Mouse (Mus musculus) WW6 (cell line): Measurements from ENCODE around the gene Pth.

ENCODE experiments used
- DNase-seq: peaks from one replicate; pipeline ENCODE4 v3.0.0-alpha.2; 2013; ENCODE audit warnings: low read depth, low spot score

Gene Pth

GRCm38 (mm10) chr7:113388470-113388869 lies at the start of gene Pth:
Gene Pth (minus strand): TSS chr7:113388570.
- DNase-seq: no peak

- DNase-seq: no peak
These were observed 47.9 kb upstream of the Pth start for GRCm38 (mm10) chr7:113436312-113436711.

- DNase-seq: no peak
These were observed 45.9 kb upstream of the Pth start for GRCm38 (mm10) chr7:113434286-113434685.

GRCm38 (mm10) chr7:113433451-113433850 lies 45.1 kb upstream of the Pth start:
- no peak for DNase-seq

- DNase-seq: no peak
These were observed 44.5 kb upstream of the Pth start for GRCm38 (mm10) chr7:113432891-113433290.

GRCm38 (mm10) chr7:113420771-113421170 lies 32.4 kb upstream of the Pth start:
- no peak for DNase-seq

GRCm38 (mm10) chr7:113419070-113419782 lies 30.9 kb upstream of the Pth start:
- DNase-seq: no peak

GRCm38 (mm10) chr7:113416536-113416935 lies 28.2 kb upstream of the Pth start:
- no peak for DNase-seq

- no peak for DNase-seq
These were observed 26.9 kb upstream of the Pth start for GRCm38 (mm10) chr7:113415256-113415655.

- no peak for DNase-seq
These were observed 20.3 kb upstream of the Pth start for GRCm38 (mm10) chr7:113408712-113409111.

- no peak for DNase-seq
These were observed 9.7 kb upstream of the Pth start for GRCm38 (mm10) chr7:113398083-113398482.

- DNase-seq: no peak
These were observed 8.3 kb upstream of the Pth start for GRCm38 (mm10) chr7:113396661-113397060.

GRCm38 (mm10) chr7:113391619-113392018 lies 3.2 kb upstream of the Pth start:
- no peak for DNase-seq

- peak; percentile 75 for DNase-seq
These were observed 10.3 kb downstream of the Pth start for GRCm38 (mm10) chr7:113377875-113378658.

GRCm38 (mm10) chr7:113372682-113373081 lies 15.7 kb downstream of the Pth start:
- DNase-seq: no peak

- DNase-seq: peak; percentile 26
These were observed 18.6 kb downstream of the Pth start for GRCm38 (mm10) chr7:113369620-113370340.

GRCm38 (mm10) chr7:113368746-113369619 lies 19.4 kb downstream of the Pth start, which contains the start of gene Btbd10:
Gene Btbd10 (minus strand): TSS chr7:113369392.
- DNase-seq: peak; percentile 97

GRCm38 (mm10) chr7:113367440-113367839 lies 20.9 kb downstream of the Pth start:
- DNase-seq: no peak

- DNase-seq: no peak
These were observed 39.3 kb downstream of the Pth start for GRCm38 (mm10) chr7:113349089-113349488.

GRCm38 (mm10) chr7:113347694-113348093 lies 40.7 kb downstream of the Pth start:
- no peak for DNase-seq

- no peak for DNase-seq
These were observed 41.1 kb downstream of the Pth start for GRCm38 (mm10) chr7:113347271-113347670.
